Comparison of ENCODE assay signal across 12 mouse cellular contexts in genomic region chr9:113496176-113496732, GRCm38 (mm10).
"Had no signal": no experiment of that assay in that cellular context is flagged by ENCODE, and none has a peak within 500 bp of the region (broad histone marks: within the 10 kb centered on the region; RNA-seq: fewer than 3 reads in every experiment).

No protein-coding gene starts in this region.

- H3K9me3 ChIP-seq: limb, embryonic 10.5 days; liver, embryonic 15.5 days; neural tube, embryonic 15.5 days had no signal

- H3K27me3 ChIP-seq: liver, embryonic 15.5 days; midbrain, embryonic 13.5 days; neural tube, embryonic 15.5 days had no signal

- H3K27ac ChIP-seq: limb, embryonic 10.5 days; liver, embryonic 15.5 days; midbrain, embryonic 13.5 days; neural tube, embryonic 15.5 days had no signal

- H3K4me3 ChIP-seq: left cerebral cortex, adult 2 months; limb, embryonic 10.5 days; liver, embryonic 15.5 days; midbrain, embryonic 13.5 days; myocyte; neural tube, embryonic 15.5 days had no signal

- H3K36me3 ChIP-seq: limb, embryonic 10.5 days; liver, embryonic 15.5 days; midbrain, embryonic 13.5 days; neural tube, embryonic 15.5 days had no signal

- DNase-seq: kidney, postnatal 25 days; lung, adult 2 months; lung, postnatal 4 days; right cerebral cortex, adult 18-20 months; right cerebral cortex, postnatal 25 days; thymus, postnatal 4 days had no signal

- H3K4me1 ChIP-seq: limb, embryonic 10.5 days; liver, embryonic 15.5 days; midbrain, embryonic 13.5 days; neural tube, embryonic 15.5 days had no signal
